Mouse (Mus musculus): Measurements from ENCODE around the gene Mef2d.
A peak's percentile ranks its signal among the peaks of the same experiment; 100 is the strongest.

Mef2d gene

GRCm38 (mm10) chr3:88138336-88139242, 3.6 kb upstream of the Mef2d start:
- peak; percentile 93 to 98 for DNase-seq

- DNase-seq: peak; percentile 86 to 92
These were observed 2.7 kb upstream of the Mef2d start for GRCm38 (mm10) chr3:88139243-88140177.

- peak; percentile 51 for DNase-seq
These were observed 1.8 kb upstream of the Mef2d start for GRCm38 (mm10) chr3:88140178-88140902.

- peak in 1 of 2 experiments; percentile 32 for DNase-seq
These were observed 1.2 kb upstream of the Mef2d start for GRCm38 (mm10) chr3:88140903-88141430.

GRCm38 (mm10) chr3:88141439-88141786, 759 bp upstream of the Mef2d start:
- no peak for DNase-seq

GRCm38 (mm10) chr3:88142546-88142915, 359 bp downstream of the Mef2d start:
- DNase-seq: no peak

- DNase-seq: peak; percentile 74
These were observed 972 bp downstream of the Mef2d start for GRCm38 (mm10) chr3:88142916-88143771.

GRCm38 (mm10) chr3:88143961-88144486, 1.9 kb downstream of the Mef2d start:
- DNase-seq: peak; percentile 75 to 77

- DNase-seq: peak in 1 of 2 experiments; percentile 42
These were observed 2.7 kb downstream of the Mef2d start for GRCm38 (mm10) chr3:88144648-88145410.

- DNase-seq: peak; percentile 76 to 83
These were observed 3.2 kb downstream of the Mef2d start for GRCm38 (mm10) chr3:88145411-88145782.

GRCm38 (mm10) chr3:88145952-88146351, 3.8 kb downstream of the Mef2d start:
- DNase-seq: peak in 1 of 2 experiments; percentile 46

- no peak for DNase-seq
These were observed 4.4 kb downstream of the Mef2d start for GRCm38 (mm10) chr3:88146376-88147112.

- no peak for DNase-seq
These were observed 5.3 kb downstream of the Mef2d start for GRCm38 (mm10) chr3:88147444-88147843.

- no peak for DNase-seq
These were observed 5.7 kb downstream of the Mef2d start for GRCm38 (mm10) chr3:88147866-88148265.

- no peak for DNase-seq
These were observed 6.2 kb downstream of the Mef2d start for GRCm38 (mm10) chr3:88148354-88148753.

GRCm38 (mm10) chr3:88148776-88149509, 6.8 kb downstream of the Mef2d start:
- peak; percentile 52 to 65 for DNase-seq

GRCm38 (mm10) chr3:88149510-88149974, 7.4 kb downstream of the Mef2d start:
- no peak for DNase-seq

- DNase-seq: peak; percentile 56 to 57
These were observed 8.2 kb downstream of the Mef2d start for GRCm38 (mm10) chr3:88150061-88150998.
